Mouse (Mus musculus): Measurements from ENCODE around the gene Timp4.

The Timp4 gene

DNA sequence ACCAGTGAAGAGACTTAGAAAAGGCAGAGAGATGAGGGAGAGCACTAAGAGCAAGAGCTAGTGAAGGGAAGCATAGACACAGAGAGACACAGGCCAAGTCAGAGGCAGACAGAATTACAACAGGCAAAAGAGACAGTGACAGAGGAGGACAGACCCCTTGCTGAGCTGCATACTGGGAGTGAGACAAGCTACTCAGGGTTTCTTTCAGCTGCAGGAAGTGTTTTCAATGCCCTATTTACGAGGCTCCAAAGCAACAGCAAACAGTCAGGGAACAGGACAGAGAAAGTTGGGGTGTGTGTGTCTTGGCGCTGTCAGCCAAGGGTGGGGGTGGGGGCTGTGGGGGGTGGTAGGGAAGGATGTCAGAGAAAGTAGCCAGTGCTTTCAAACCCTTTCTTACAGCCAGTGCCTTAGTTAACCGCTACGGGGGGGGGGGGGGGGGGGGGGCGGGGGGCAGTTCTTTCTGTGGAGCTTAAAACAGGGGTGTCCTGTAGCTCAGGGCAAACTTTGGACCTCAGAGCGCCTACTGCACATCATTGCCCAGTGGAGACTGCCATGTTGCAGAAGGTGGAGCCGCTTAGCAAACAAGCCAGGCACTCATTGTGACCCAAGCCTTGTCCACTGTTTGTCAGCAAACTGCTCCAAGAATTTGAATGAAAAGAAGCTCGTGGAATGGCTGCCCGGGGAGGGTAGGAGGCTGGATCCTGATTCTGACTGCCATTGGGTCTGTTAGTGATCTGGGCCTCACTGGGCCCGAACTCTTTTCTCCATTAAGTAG is at the start of gene Timp4:
Gene Timp4 (minus strand): TSS at position 107 of the 775 bp plus-strand sequence.
- DNase-seq: no peak

DNA sequence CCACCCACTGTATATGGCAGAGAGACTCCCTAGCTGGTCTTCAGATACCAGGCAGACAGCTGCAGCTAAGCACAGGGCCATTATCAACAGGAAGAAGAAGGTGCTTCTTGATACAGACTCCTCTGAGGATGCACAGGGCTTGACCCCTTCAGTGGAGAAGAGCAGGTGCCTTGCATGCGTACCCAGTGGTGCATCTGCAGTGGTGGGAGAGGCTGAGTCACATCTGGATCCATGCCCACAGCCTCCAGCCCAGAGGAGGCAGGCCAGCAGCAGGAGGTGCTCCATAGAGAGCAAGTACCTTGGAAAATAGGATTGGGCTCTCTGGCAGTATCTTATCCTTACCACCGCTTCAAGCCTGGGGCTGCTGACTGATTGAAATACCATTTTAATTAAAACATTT is 41.9 kb upstream of the Timp4 start:
- no peak for DNase-seq

DNA sequence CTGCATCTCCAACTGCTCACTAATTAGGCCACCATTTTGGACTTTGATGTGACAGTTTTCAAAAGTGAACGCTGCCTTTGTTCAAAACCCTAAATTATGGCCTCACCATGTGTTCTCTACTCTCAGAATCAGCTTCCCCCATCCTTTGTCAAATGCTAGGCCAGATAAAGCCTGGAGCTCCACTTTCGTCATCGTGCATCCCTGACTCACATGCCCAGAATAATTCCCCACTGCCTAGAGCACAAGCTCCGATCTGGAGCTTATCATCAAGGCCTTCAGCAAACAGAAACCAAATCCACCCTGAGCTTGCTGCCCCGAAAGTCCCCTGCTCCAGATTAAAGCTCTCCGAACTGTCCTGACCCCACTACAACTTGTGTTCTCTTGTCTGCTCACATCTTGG is 40.6 kb upstream of the Timp4 start:
- DNase-seq: no peak

DNA sequence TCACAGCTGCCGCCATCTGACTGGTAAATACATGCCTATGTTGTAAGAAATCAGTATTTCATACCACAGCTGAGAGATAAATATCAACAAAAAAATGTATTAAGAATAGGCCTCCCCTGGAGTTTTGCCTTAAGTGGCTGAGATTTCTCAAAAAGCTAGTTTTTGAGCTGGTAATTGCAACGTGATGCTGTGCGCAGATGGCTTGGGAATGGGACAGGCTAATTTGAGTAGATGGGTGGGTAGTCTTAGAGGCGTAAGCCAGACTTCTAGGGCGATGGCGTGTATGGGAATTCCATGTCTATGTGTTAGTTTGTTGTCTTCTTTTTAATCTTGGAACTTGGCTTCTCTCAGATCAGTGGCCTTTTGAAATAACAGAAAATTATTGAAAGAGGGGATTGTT is 39.8 kb upstream of the Timp4 start:
- DNase-seq: no peak

DNA sequence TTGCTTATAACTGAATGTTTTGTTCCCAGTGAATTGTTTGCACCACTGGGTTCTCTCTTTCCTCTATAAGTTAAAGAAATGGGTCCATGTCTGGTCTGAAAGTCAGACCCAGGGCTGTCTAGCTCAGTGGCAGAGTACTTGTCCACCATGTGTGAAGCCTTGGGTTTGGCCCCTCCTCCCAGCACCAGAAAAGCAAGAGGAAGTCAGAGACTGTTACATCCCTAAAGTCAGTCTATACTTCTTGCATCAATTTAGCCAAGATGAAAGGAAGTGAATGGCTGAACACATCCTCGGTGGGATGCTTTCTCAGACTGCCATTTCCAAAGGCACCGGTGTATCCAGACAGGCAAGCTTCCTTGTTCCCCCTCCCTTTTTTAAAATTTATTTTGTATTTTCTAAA is 39.1 kb upstream of the Timp4 start:
- no peak for DNase-seq

DNA sequence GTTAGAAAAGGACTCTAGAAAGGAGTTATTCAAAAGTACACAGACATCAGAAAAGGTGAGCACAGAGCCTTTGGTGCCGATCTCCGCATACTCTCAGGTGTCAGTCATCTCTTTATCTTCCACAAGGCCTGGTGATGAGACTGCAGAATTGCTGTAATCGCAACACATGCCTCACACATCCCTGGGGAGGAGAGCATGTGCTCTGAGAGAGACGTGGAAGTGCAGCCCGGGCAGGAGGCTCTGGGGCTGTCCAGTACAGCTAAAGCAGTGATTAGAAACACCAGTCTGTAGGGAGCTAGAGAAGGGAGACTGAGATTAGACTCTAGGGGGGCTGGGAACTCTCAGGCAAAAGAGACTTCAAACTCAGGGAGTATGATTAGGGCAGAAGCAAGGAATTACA is 38.6 kb upstream of the Timp4 start:
- DNase-seq: no peak

DNA sequence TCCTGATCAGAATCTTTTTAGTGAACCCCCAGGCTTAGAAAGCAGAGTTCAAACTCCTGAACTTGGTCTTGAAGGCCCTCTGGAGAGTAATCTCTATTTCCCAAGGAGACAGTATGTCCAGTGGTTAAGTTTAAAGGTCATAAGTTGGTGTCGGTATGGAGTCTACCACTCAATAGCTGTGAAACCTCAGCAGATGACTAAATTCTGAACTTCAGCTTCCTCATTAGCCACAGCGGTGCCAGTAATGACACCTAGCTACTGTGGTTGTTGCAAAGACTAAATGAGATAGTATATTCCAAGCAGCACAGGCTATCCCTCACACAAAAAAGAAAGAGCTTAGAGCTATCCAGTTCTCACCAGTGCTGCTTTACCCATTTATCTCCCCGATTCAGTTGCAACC is 36.2 kb upstream of the Timp4 start:
- DNase-seq: no peak

DNA sequence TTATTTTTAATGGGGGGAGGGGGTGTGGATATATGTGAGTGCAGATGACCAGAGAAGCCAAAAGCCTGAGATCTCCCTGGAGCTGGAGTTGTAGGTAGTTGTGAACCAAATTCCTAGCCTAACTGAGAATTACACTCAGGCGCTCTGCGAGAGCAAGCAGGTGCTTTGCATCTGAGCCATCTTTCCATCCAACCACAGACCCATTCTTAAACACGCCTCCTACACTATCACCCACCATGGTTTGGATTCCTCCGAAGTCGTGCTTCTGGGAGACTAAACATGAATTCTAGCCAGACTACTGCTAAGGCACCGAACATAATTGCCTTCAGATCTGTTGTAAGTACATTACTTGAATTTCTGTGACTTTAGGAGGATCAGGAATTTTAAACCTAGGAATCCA is 34.4 kb upstream of the Timp4 start:
- DNase-seq: no peak

DNA sequence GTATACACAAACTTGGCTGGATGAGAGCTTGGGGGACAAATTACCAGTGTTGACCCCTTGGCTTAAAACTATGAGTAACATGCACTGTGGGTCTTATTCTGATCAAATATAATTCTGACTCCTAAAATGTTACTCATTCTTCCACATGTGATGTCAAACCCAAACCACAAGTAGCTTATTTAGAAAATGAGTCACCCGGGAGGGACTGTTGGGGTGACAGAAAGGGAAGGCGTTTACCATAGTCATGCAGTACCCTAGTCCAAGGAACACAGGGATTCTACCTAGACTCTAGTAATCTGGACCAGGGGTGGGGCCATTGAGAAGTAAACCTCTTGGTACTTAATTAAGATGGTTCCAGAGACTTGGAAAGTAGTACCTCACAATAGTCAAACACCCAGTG is 32.1 kb upstream of the Timp4 start:
- no peak for DNase-seq

DNA sequence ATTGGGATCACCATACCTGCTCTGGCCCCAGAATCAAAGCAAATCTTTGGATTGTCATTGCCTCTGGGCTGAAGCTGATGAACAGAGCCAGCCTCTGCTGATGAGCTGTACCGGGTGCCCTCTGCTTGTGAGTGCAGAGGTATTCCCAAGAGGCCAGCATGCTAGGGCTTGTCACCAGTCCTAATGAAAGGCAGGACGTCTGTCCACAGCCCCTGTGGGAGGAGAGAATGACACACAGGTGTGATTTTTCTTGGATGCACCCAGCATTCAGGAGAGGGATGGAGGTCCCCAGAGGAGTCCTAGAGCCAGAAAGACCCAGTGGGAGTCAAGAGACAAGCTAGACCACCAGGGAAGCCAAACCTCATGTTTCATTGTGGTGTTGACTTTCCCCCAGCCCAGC is 27.6 kb upstream of the Timp4 start:
- no peak for DNase-seq

DNA sequence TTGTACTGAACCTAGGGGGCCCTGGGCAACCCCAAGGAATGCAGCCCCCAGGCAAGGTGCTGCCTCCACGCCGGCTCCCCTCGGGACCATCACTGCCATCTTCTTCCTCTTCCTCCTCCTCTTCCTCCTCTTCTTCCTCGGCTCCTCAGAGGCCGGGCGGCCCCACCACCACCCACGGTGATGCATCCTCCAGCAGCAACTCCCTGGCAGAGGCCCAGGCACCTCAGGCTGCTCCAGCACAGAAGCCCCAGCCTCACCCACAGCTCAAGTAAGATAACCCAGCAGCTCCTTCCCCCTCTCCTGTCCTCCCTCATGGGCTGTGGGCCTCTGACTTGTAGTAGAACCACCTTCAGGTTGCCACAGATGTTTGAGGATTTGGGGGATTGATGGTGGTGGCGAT is 26.1 kb upstream of the Timp4 start:
- DNase-seq: no peak

DNA sequence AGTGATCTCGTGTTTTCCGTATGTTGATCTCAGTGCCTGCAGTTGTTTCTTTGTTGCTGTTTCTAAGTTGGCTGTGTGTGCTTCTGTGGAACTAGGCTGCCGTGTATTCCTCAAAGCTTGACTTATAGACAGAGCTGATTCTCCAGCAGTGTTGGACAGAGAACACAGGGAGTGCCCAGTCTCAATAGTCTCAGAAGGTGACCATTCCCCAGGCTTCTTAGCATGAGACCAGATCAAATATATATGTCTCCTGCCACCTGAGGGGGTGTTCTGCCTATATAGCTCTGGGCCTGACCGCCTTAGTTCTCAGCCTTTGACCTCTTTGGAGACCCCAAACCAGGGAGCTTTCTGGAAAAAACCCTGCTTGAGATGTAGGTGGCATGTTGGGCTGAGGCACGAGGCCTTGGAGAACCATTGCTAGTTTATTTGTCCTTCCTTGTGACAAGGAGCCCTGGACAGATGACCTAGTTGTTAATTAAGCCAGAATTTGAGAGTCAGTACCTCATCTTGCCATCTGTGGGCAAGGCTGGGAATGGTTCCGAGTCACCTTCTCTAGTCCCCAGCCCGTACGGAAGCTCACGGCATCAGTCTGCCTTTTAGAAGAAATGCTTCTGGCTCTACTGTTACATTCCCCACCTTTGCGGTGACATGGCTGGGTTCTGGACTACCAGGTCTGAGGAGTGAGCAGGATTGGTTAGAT is 23.3 kb upstream of the Timp4 start:
- DNase-seq: no peak

DNA sequence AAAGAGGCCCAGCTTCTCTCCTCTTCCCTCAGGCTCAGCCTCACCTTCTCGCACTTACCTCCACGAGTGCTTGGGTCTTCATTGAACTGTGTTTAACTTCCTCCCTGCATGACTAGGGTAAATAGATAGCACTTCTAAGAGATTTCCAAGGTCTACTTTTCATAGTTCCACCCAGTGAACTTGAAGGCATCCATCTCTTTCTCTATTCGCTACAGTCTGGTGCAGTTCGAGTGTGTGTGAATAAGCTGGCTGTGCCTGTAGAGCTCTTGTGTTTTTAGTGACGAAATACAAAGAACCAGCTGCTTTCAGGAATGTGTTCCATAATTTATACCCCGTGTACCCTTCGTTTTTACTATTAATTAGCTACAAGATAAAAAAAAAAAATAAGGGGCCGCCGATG is 22.7 kb upstream of the Timp4 start:
- no peak for DNase-seq

DNA sequence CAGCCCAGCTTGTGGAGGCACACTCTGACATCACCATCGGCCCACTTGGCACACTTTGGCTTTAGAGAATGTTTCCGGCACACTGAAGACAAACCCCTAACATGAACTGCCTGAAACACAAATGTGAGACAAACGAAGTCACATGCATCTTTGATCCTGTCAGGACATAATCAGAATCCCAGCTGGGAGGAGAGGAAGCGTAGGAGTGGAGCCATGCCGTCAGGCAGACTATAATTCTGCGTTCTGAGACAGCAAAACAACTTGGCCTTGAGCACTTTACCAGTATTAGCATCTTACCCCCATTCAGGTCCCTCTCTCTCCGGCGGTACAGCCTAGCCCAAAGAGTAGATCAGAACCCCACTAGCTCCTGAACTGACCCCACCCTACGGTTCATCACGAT is 21.3 kb upstream of the Timp4 start:
- no peak for DNase-seq

DNA sequence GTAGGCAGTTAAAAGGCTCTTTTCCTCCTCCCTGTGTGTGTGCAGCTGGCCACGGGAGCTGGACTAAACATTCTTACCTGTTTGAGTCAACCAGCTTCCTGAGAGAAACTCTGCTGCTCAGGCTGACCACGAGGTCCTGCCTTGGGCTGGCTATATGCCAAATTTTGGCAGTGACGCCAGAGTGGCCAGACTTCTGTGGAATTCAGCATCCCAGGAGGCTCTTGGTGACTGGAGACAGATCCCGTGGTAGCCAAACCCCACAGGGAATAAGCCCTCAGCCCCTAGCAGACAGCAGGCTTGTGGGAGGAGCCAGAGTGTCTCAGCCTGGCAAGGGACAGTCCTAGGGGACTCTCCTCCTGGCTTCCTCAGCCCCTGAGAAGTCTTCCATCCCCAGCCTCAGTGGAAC is 19.9 kb upstream of the Timp4 start:
- peak; percentile 50 for DNase-seq

DNA sequence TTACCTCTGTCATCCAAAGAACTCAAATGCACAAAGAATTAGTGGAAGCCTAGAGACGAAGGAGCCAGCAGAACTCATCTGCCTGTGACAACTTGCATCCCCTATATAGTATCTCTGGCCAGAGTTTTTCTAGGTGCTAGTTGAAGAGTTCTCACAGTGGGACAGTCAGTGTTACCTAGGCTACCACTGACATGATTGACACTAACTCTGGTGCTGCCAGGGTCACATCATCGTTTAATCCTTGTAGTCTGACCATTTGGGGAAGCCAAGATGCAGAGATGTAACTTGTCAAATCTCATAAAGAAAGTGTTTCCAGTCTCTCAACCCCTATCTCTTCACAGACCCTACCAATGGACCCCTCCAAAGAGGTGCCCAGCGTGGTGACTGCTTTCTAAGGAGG is 19.3 kb upstream of the Timp4 start:
- no peak for DNase-seq

DNA sequence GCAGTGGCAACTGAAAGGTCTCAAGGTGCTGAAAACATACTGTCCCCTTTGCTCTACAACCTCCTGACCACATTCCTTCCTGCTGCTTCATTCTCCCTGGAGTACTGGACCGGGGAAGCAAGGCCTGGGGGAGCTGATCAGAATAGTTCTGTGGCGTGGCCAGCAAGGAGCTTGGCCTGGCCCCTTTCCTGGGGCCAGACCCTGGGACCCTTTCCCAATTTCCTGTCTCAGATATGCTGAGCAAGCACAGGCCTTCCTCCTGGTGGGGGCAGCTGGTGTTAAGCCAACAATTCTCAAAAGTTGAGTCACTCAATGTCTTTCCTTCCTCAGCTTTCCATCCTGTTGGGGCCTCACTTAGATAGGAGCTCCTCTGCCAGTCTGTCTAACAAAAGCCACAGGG is 18.1 kb upstream of the Timp4 start:
- no peak for DNase-seq

DNA sequence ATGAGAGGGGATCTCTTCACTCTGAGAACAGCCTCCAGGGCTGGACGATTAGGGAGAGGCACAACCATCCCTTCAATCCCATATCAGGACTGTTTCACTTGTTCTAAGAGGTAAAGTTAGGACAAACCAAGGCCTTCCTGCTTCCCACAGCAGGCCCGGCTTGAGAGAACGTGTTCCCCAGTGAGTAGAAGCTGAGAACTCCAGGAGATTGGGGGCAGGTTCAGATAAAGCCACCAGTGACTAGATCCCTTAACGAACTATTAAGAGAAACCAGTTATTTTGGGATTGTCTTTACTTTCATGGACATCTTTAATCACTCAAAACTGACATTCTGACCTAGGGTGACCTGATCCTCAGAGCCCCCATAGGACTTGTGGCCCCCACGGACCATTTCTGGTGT is 17.6 kb upstream of the Timp4 start:
- no peak for DNase-seq

DNA sequence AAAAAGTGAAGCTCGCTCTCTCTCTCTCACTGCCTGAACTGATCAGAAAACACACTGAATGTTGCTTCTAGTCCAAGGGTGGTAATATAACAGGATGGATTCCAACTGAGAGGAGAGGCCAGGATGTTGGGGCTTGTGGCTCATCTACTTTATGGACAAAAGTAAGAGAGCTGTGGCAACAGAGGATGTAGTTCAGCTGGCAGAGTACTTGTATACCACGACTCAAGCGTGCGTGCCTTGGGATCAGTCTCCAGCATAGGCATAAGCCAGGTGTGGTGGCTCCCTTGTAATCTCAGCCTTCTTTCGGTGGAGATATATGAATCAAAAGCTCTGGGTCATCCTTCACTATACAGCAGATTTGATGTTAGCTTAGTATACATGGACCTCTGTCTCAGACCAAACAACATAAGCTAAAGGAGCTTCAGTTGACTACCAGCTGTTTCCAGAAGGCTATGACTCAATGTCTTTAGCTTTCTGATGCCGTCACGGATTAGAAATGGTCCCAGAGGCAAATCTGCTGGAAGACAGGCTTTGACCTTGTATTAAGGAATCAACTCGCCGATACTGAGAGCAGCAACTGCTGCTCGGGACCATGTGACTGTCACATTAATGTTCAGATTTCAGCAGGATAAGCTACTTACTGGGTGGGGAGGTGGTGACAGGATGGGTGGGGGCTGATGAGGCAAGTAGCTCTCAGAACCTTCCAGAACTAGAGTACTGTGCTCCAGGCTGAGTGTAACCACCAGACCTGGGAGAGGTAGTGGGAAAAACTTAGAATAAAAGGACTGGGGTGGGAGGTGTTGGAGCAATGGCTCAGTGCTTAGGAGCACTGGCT is 16.8 kb upstream of the Timp4 start:
- no peak for DNase-seq

DNA sequence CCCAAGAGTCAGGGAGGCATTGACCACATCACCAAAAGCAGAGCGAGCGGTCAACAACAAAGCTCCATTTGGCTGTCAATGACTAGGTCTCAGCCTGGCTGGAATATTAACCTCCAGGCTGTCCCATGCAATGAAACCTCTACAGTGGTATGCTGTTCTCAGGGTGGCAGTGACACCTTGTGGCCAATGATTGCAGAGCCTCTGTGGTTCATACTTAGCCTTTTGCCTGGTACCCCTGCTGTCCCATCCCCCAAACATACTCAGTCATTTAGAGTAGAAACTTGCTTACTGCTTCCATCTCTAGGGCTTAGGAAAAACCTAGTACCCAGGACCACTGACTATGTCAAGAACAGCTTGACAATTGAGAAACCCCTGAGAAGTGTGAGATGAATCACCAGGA is 15.9 kb upstream of the Timp4 start:
- DNase-seq: peak; percentile 75

DNA sequence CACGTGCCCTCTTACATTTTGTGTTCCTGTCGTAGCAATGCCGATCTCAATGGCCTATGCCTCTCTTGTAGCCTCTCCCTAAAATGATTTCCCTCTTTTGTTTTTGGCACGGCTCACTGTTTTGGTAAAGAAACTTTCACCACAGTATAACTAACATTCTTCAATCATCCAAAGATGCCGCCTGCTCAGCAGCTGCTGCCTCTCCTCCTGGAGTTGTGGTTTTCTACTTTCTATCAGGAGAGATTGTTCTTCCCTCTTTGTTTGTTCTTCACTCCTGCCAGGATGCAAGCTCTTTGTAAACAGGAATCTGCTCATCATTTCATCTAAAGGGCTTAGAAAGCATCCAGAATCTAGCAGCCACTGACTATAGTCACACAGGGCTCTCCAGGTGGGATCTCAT is 14.8 kb upstream of the Timp4 start:
- no peak for DNase-seq

DNA sequence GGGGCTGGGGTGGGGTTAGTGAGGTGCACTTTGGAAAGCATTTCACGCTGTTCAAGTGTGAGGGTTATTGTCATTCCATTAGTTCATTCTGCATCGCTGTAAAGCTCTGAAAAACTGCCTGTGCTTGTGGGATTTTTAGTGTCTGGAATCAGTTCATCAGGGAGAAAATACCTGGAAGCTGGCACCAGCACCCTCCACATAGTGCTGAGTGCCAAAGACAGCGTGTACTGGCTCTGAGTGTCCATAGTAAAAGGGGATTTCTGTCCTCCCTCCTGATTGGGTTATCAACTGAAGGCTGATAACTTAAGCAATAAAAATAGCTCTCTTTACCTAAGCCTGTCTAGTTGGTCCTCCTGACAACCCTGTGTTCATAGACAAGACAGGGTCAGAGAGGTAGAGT is 8.5 kb upstream of the Timp4 start:
- DNase-seq: no peak

DNA sequence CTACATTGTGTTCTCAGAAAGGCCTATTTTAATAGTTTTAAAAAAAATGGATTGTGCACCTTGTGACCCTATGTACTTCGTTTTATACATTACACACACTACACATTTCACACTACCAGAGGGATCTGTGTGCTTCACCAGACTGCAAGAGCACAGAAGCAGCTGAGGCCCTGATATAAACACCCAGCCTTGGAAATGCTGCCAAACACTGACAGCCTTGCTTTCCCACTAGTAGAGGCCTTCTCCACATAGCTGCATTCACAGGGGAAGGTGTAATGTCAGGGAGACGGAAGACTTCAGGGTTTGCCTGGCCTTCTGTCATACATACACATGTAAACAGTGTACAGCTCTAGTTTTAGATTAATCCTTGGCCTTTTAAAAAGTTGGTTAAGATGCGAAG is 3.2 kb upstream of the Timp4 start:
- no peak for DNase-seq

DNA sequence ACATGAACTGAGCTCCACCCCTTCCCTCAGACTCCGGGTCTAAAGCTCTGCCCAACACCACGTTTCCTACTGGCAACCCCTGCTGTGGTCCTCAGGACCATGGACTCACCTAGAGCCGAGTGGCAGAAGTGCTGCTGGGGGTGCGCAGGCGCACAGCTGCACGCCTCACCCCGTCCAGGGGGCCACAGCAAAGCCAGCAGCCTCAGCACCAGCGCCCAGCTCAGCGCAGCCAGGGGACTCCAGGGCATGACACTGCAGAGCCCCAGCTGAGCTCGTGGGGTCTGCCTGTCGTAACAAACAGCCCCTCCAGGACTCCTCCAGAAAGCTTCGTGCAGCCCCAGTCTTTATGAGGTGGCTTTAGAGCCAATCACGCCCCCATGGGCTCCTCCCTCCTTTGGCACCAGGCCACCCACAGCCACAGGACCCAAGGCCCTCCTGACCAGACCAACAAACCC is 447 bp downstream of the Timp4 start:
- DNase-seq: peak; percentile 20

All from lung, postnatal 14 days (tissue).